Mouse (Mus musculus) inflammation-experienced regulatory T-cells, adult 6 months (primary cell): ENCODE measurements around the gene Sbf1. TPM values are rescaled to one million over a fixed set of nuclear protein-coding genes. Genes with fewer than 3 reads are reported as not detected.

Experiments used
- ATAC-seq: one replicate; pipeline ENCODE4 v1.8.0; 2017
- polyA plus RNA-seq, 3 experiments: library from polyadenylated mRNA; unstranded; fragments of 100-300 nt; shearing (Covaris generic); gene quantifications; one replicate each; pipeline ENCODE4 v1.2.1; 2017

Sbf1 gene
- polyA plus RNA-seq, 3 experiments from 2014 or later: 63.2 to 112 (median 106) TPM

DNA sequence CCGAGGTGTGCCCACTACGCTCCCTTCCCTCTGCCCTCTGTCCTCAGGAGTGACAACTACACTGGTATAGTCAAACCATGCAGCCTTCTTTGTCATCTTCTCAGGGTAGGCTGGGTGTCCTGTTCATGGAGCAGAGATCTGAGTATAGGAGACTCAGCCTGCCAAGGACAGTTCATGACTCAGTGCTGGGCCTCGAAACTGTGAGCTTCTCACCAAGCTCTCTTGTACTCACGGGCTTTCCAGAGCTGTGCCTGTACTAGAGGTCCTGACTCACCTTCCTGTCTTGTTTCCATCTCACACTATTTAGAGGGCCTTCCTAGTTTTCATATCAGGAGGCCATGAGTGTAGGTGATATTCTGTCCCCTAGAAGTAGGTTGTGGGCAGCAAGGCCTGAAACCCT, 37.7 kb downstream of the Sbf1 start:
- no peak for ATAC-seq

- ATAC-seq: no peak
Measured at GRCm38 (mm10) chr15:89275497-89275896, 39.6 kb downstream of the Sbf1 start.

DNA sequence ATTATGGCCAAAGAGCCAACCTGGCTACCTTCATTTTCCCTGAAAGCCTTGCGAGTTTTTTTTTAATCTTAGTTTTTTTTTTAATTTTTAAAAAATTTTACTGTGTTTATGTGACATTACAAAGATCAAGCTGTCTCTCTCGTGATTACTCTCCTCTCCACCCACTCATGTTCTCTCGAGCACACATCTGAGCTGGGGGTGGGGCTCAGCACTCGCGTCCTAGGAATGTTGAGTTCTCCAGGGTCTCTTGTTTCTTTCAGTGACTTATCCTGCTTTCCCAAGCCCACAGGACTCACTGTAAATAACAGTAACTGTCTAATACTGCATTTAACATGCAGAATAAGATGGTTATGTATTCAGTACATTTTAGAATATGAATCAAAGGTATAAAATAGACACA, 50.6 kb downstream of the Sbf1 start:
- ATAC-seq: no peak

- no peak for ATAC-seq
Measured at GRCm38 (mm10) chr15:89258997-89259396, 56.1 kb downstream of the Sbf1 start.

GRCm38 (mm10) chr15:89255330-89255729, 59.8 kb downstream of the Sbf1 start:
- no peak for ATAC-seq

- no peak for ATAC-seq
Measured at GRCm38 (mm10) chr15:89249063-89249462, 66.0 kb downstream of the Sbf1 start.

- ATAC-seq: no peak
Measured at GRCm38 (mm10) chr15:89241025-89241424, 74.1 kb downstream of the Sbf1 start.

DNA sequence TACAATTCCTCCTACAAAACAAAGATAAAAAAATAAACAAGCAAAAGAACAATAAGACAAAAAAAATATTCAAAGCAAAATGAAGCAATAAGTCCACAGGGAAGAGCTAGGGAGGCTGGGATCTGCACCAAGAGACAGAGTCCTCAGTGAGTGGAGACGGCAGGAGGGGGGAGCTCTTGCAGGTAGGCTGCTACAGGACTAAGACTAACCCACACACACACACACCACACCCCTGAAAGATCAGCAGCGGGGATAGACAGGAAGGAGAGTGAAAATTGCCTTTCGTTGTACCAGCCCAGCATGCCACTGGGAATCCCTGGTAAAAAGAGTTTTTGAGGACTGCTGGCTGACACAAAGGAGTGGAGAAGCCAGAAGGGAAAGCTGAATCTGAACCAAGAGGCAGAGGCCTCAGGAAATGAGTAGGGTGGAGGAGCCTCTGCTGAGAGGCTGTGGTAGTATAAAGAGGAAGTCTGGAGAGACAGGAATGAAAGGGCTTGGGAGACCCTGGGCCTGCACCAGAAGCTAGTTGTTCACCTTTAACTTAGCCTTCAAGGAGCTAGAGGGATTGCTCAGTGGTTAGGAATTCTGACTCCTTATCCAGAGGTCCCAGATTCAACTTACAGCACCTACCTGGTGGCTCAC, 75.2 kb downstream of the Sbf1 start:
- no peak for ATAC-seq

Other genes with a start within 250 kb of the Sbf1 start
- gene Trabd, start 240.2 kb downstream of the Sbf1 start, polyA plus RNA-seq: 10 to 100 TPM; 22.4 to 43.3 (median 23.9) TPM
- gene Selenoo, start 226.2 kb downstream of the Sbf1 start, polyA plus RNA-seq: 10 to 100 TPM in 2 of 3 experiments, 1 to 10 TPM in 1; 5.8 to 13.1 (median 12.1) TPM
- gene Tubgcp6, start 192.2 kb downstream of the Sbf1 start, polyA plus RNA-seq: 10 to 100 TPM; 12.2 to 17.7 (median 17.1) TPM
- 10 to 100 TPM in 2 of 3 experiments, 1 to 10 TPM in 1; 8.6 to 29.8 (median 25.6) TPM for gene Hdac10, start 186.6 kb downstream of the Sbf1 start, polyA plus RNA-seq
- gene Mapk12, start 174.6 kb downstream of the Sbf1 start, polyA plus RNA-seq: 1 to 10 TPM in 2 of 3 experiments, under 1 TPM in 1; 0.50 to 3.6 (median 2.8) TPM
- 10 to 100 TPM in 2 of 3 experiments, 1 to 10 TPM in 1; 8.2 to 23.6 (median 21.4) TPM for gene Mapk11, start 165.7 kb downstream of the Sbf1 start, polyA plus RNA-seq
- 1 to 10 TPM; 1.0 to 3.7 (median 1.7) TPM for gene Plxnb2, start 134.5 kb downstream of the Sbf1 start, polyA plus RNA-seq
- gene Dennd6b, start 118.8 kb downstream of the Sbf1 start, polyA plus RNA-seq: 10 to 100 TPM in 2 of 3 experiments, 1 to 10 TPM in 1; 3.4 to 16.7 (median 13.6) TPM
- gene Ppp6r2, start 103.8 kb downstream of the Sbf1 start, polyA plus RNA-seq: 10 to 100 TPM; 21.5 to 33.7 (median 30.1) TPM
- gene Adm2, start 7.4 kb upstream of the Sbf1 start, polyA plus RNA-seq: not detected
- gene Miox, start 19.1 kb upstream of the Sbf1 start, polyA plus RNA-seq: not detected
- 10 to 100 TPM; 24.7 to 44.0 (median 34.7) TPM for gene Lmf2, start 40.3 kb upstream of the Sbf1 start, polyA plus RNA-seq
- 100 to 1,000 TPM; 145 to 237 (median 180) TPM for gene Ncaph2, start 40.4 kb upstream of the Sbf1 start, polyA plus RNA-seq
- 1 to 10 TPM in 1 of 3 experiments, under 1 TPM in 1, not detected in 1; 0.82 to 3.4 TPM for gene Sco2, start 58.5 kb upstream of the Sbf1 start, polyA plus RNA-seq
- under 1 TPM in 2 of 3 experiments, not detected in 1; 0.94 to 0.99 TPM for gene Tymp, start 61.7 kb upstream of the Sbf1 start, polyA plus RNA-seq
- gene Odf3b, start 64.0 kb upstream of the Sbf1 start, polyA plus RNA-seq: 1 to 10 TPM in 2 of 3 experiments, under 1 TPM in 1; 0.41 to 2.0 (median 1.8) TPM
- under 1 TPM in 1 of 3 experiments, not detected in 2; 0.08 TPM for gene Klhdc7b, start 69.6 kb upstream of the Sbf1 start, polyA plus RNA-seq
- not detected for gene Syce3, start 95.2 kb upstream of the Sbf1 start, polyA plus RNA-seq
- gene Cpt1b, start 110.6 kb upstream of the Sbf1 start, polyA plus RNA-seq: under 1 TPM; 0.15 to 0.82 (median 0.45) TPM
- gene C730034F03Rik, start 114.3 kb upstream of the Sbf1 start, polyA plus RNA-seq: 1 to 10 TPM; 4.2 to 7.1 (median 6.1) TPM
- under 1 TPM in 1 of 3 experiments, not detected in 2; 0.28 TPM for gene Gm44502, start 114.4 kb upstream of the Sbf1 start, polyA plus RNA-seq
- 10 to 100 TPM; 45.1 to 62.2 (median 57.2) TPM for gene Chkb, start 114.6 kb upstream of the Sbf1 start, polyA plus RNA-seq
- under 1 TPM in 2 of 3 experiments, not detected in 1; 0.08 to 0.40 TPM for gene Mapk8ip2, start 138.6 kb upstream of the Sbf1 start, polyA plus RNA-seq
- 10 to 100 TPM in 1 of 3 experiments, 1 to 10 TPM in 2; 4.9 to 12.1 (median 6.8) TPM for gene Arsa, start 162.1 kb upstream of the Sbf1 start, polyA plus RNA-seq
- not detected for gene Shank3, start 184.3 kb upstream of the Sbf1 start, polyA plus RNA-seq